Mouse (Mus musculus) spleen, adult 2 months (tissue): Measurements from ENCODE around the gene Gm17087.

Experiments used
- CTCF ChIP-seq: fragments of 200-500 bp; IDR thresholded peaks from 2 replicates; pipeline ENCODE4 v1.5.1; 2011; ENCODE audit warnings: mild to moderate bottlenecking, inconsistent platforms; ENCODE audit not compliant: insufficient read depth, insufficient read length, insufficient replicate concordance; ENCODE audit errors: extremely low read depth
- POLR2A ChIP-seq: fragments of 200-500 bp; IDR thresholded peaks from 2 replicates; pipeline ENCODE4 v1.6.1; 2011; ENCODE audit warnings: low read depth, low read length, inconsistent platforms

DNA sequence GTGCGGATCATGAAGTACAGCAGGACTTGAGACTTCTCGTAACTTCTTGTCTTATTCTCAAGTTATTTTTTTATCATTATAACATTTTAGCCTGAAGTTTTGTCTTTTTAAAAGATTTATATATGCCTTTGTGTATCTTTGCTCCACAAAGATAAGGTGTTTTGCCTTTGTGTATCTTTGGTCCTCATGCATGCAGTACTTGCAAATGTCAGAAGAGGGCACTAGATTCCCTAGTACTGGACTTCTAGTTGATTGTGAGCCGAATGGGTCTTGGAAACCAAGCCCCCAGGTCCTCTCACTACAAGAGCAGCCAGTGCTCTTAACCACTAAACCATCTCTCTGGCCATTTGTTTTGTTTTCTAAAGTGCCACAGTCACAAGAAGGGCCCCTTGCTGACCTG is 13.6 kb upstream of the Gm17087 start:
- TF ChIP-seq POLR2A, result no peak
- TF ChIP-seq CTCF, result no peak
